Mouse (Mus musculus): Measurements from ENCODE around the gene Lrsam1. TPM values are rescaled to one million over a fixed set of nuclear protein-coding genes. Genes with fewer than 3 reads are reported as not detected.

The Lrsam1 gene
- polyA plus RNA-seq, 2 experiments: 9.4 to 18.0 TPM

DNA sequence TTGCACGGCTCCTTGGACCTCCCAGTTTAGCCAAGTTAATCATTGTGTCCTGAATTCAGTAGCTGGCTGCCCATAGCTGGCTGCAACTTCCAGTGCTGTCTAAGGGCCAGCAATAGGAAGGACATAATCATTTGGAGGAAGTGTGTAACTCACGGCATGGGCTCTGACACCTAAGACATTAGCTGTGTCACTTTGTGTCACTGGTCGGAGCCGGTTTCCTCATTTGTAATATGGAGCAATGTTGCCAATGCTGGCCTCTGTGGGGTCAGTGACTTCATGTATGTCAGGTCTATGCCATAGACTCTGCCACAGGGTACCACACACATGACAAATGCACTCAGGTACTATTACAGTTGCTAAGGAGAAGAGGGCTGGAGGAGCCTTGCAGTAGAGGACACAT lies 1.1 kb downstream of the Lrsam1 start:
- no peaks in the 10 kb centered on the region for H3K27me3 ChIP-seq (ENCODE audit: control insufficient read depth, insufficient read depth, low read length)
- no peaks in the 10 kb centered on the region for H3K9me3 ChIP-seq (ENCODE audit: control insufficient read depth, low read length)
- H3K4me1 ChIP-seq (ENCODE audit: control insufficient read depth, insufficient read depth, low read length): peaks cover 20% of the 10 kb centered on the region; the same call in 1 of the 2 replicates
- peak overlapping the region; percentile 74; the same call in 1 of the 2 replicates for H3K4me3 ChIP-seq (replicated peaks; ENCODE audit: low read length)
- H3K36me3 ChIP-seq (ENCODE audit: control insufficient read depth, insufficient read depth, low read length): peaks cover 50% of the 10 kb centered on the region
- 0 out of 2 replicates have a peak overlapping the region, but pooled peaks have one; percentile 65 for H3K9ac ChIP-seq (ENCODE audit: low read depth, low read length, severe bottlenecking)
- DNase-seq (ENCODE audit: low spot score): no peak
- ATAC-seq (ENCODE audit: low FRiP score, low read depth): no peak
- no peak overlapping the region for H3K27ac ChIP-seq (replicated peaks; ENCODE audit: low read depth, low read length)
- WGBS: 87% methylated on average over 4 of the region's 4 CpGs
- H3K4me2 ChIP-seq (replicated peaks; ENCODE audit: low read depth, low read length, severe bottlenecking): peak overlapping the region; percentile 73
- TF ChIP-seq POLR2A (IDR thresholded peaks at IDR 0.05; ENCODE audit: borderline replicate concordance, extremely low read depth, insufficient read depth, insufficient read length): no peak

- Histone ChIP-seq H3K9me3 (ENCODE audit: control insufficient read depth, low read length) (no peaks in the 10 kb centered on the region), H3K36me3 (ENCODE audit: control insufficient read depth, insufficient read depth, low read length) (peaks cover 46% of the 10 kb centered on the region), H3K27me3 (ENCODE audit: control insufficient read depth, insufficient read depth, low read length) (no peaks in the 10 kb centered on the region), H3K4me2 (replicated peaks; ENCODE audit: low read depth, low read length, severe bottlenecking) (no peak overlapping the region), H3K9ac (ENCODE audit: low read depth, low read length, severe bottlenecking) (no peak overlapping the region), H3K4me1 (ENCODE audit: control insufficient read depth, insufficient read depth, low read length) (0 out of 2 replicates have a peak, but pooled peaks cover 3% of the 10 kb centered on the region), H3K27ac (replicated peaks; ENCODE audit: low read depth, low read length) (no peak overlapping the region), H3K4me3 (replicated peaks; ENCODE audit: low read length) (no peak overlapping the region)
- no peak for ATAC-seq (ENCODE audit: low FRiP score, low read depth)
- 49% methylated on average over 7 of the region's 8 CpGs for WGBS
- TF ChIP-seq POLR2A (IDR thresholded peaks at IDR 0.05; ENCODE audit: borderline replicate concordance, extremely low read depth, insufficient read depth, insufficient read length): no peak
- no peak for DNase-seq (ENCODE audit: low spot score)
Observed at GRCm38 (mm10) chr2:32957344-32957743, 4.1 kb downstream of the Lrsam1 start.

- Histone ChIP-seq H3K36me3 (ENCODE audit: control insufficient read depth, insufficient read depth, low read length) (peaks cover 66% of the 10 kb centered on the region), H3K4me2 (replicated peaks; ENCODE audit: low read depth, low read length, severe bottlenecking) (no peak overlapping the region)
- WGBS: 86% methylated on average over 2 of the region's 2 CpGs
Observed at GRCm38 (mm10) chr2:32954581-32954980, 6.8 kb downstream of the Lrsam1 start.

GRCm38 (mm10) chr2:32947454-32947853 lies 14.0 kb downstream of the Lrsam1 start:
- Histone ChIP-seq H3K36me3 (ENCODE audit: control insufficient read depth, insufficient read depth, low read length) (peaks cover 65% of the 10 kb centered on the region), H3K4me1 (ENCODE audit: control insufficient read depth, insufficient read depth, low read length) (no peaks in the 10 kb centered on the region)

More at GRCm38 (mm10) chr2:32954581-32954980, 6.8 kb downstream of the Lrsam1 start:
- DNase-seq (ENCODE audit: low spot score) (no peak), ATAC-seq (ENCODE audit: low FRiP score, low read depth) (no peak)
- Histone ChIP-seq H3K9ac (ENCODE audit: low read depth, low read length, severe bottlenecking) (no peak overlapping the region), H3K27me3 (ENCODE audit: control insufficient read depth, insufficient read depth, low read length) (no peaks in the 10 kb centered on the region), H3K27ac (replicated peaks; ENCODE audit: low read depth, low read length) (no peak overlapping the region), H3K4me1 (ENCODE audit: control insufficient read depth, insufficient read depth, low read length) (no peaks in the 10 kb centered on the region), H3K9me3 (ENCODE audit: control insufficient read depth, low read length) (no peaks in the 10 kb centered on the region), H3K4me3 (replicated peaks; ENCODE audit: low read length) (no peak overlapping the region)
- no peak for TF ChIP-seq POLR2A (IDR thresholded peaks at IDR 0.05; ENCODE audit: borderline replicate concordance, extremely low read depth, insufficient read depth, insufficient read length)

GRCm38 (mm10) chr2:32940483-32940882 lies 20.9 kb downstream of the Lrsam1 start:
- Histone ChIP-seq H3K4me2 (replicated peaks; ENCODE audit: low read depth, low read length, severe bottlenecking) (no peak overlapping the region), H3K27me3 (ENCODE audit: control insufficient read depth, insufficient read depth, low read length) (no peaks in the 10 kb centered on the region), H3K9me3 (ENCODE audit: control insufficient read depth, low read length) (no peaks in the 10 kb centered on the region), H3K36me3 (ENCODE audit: control insufficient read depth, insufficient read depth, low read length) (peaks cover 69% of the 10 kb centered on the region), H3K27ac (replicated peaks; ENCODE audit: low read depth, low read length) (no peak overlapping the region), H3K4me1 (ENCODE audit: control insufficient read depth, insufficient read depth, low read length) (no peaks in the 10 kb centered on the region), H3K4me3 (replicated peaks; ENCODE audit: low read length) (no peak overlapping the region), H3K9ac (ENCODE audit: low read depth, low read length, severe bottlenecking) (no peak overlapping the region)
- no peak for ATAC-seq (ENCODE audit: low FRiP score, low read depth)
- DNase-seq (ENCODE audit: low spot score): no peak
- 93% methylated on average over 4 of the region's 4 CpGs for WGBS
- no peak for TF ChIP-seq POLR2A (IDR thresholded peaks at IDR 0.05; ENCODE audit: borderline replicate concordance, extremely low read depth, insufficient read depth, insufficient read length)

More at GRCm38 (mm10) chr2:32947454-32947853, 14.0 kb downstream of the Lrsam1 start:
- TF ChIP-seq POLR2A (IDR thresholded peaks at IDR 0.05; ENCODE audit: borderline replicate concordance, extremely low read depth, insufficient read depth, insufficient read length): no peak
- H3K4me2 ChIP-seq (replicated peaks; ENCODE audit: low read depth, low read length, severe bottlenecking): no peak overlapping the region
- H3K4me3 ChIP-seq (replicated peaks; ENCODE audit: low read length): no peak overlapping the region
- DNase-seq (ENCODE audit: low spot score): no peak
- H3K27me3 ChIP-seq (ENCODE audit: control insufficient read depth, insufficient read depth, low read length): no peaks in the 10 kb centered on the region
- no peak for ATAC-seq (ENCODE audit: low FRiP score, low read depth)
- no peaks in the 10 kb centered on the region for H3K9me3 ChIP-seq (ENCODE audit: control insufficient read depth, low read length)
- H3K27ac ChIP-seq (replicated peaks; ENCODE audit: low read depth, low read length): no peak overlapping the region
- 88% methylated on average over 11 of the region's 11 CpGs for WGBS
- no peak overlapping the region for H3K9ac ChIP-seq (ENCODE audit: low read depth, low read length, severe bottlenecking)

Data from limb, embryonic 14.5 days (tissue).